Mouse (Mus musculus): ENCODE measurements around the gene Msantd2.

- no peak for TF ChIP-seq EP300 (optimal IDR thresholded peaks at IDR 0.05)
- TF ChIP-seq CTCF (IDR thresholded peaks at IDR 0.05; ENCODE audit: low read depth), result no peak
Observed at GRCm38 (mm10) chr9:37488611-37489396, at the start of gene Msantd2.

Data from stomach, postnatal 0 days (tissue).